Mouse (Mus musculus) forebrain, embryonic 13.5 days (tissue): ENCODE results near the gene Cib1. TPM values are rescaled to one million over a fixed set of nuclear protein-coding genes. Genes with fewer than 3 reads are reported as not detected.
A peak's percentile ranks its signal among the peaks of the same experiment; 100 is the strongest.

Experiments
- ATAC-seq: fragments of 200-750 bp; cut with Nextera tagmentation; 2 replicates; pipeline ENCODE4 v1.8.0; 2017
- H3K27ac ChIP-seq: fragments of 300-500 bp; sonication (generic); 2 replicates; pipeline ENCODE4 v1.5.1; 2015; ENCODE audit warnings: inconsistent platforms, mild to moderate bottlenecking, moderate library complexity
- H3K27me3 ChIP-seq: fragments of 300-500 bp; sonication (generic); 2 replicates; pipeline ENCODE4 v1.6.1; 2015; ENCODE audit warnings: mild to moderate bottlenecking, inconsistent platforms
- H3K36me3 ChIP-seq: fragments of 300-500 bp; sonication (generic); 2 replicates; pipeline ENCODE4 v1.6.1; 2015; ENCODE audit warnings: mild to moderate bottlenecking, inconsistent platforms; ENCODE audit not compliant: poor library complexity, severe bottlenecking
- H3K4me1 ChIP-seq: fragments of 300-500 bp; sonication (generic); 2 replicates; pipeline ENCODE4 v1.6.1; 2015; ENCODE audit warnings: inconsistent platforms
- H3K4me2 ChIP-seq: fragments of 300-500 bp; sonication (generic); 2 replicates; pipeline ENCODE4 v1.6.1; 2015; ENCODE audit warnings: inconsistent platforms, mild to moderate bottlenecking, moderate library complexity
- H3K4me3 ChIP-seq: fragments of 300-500 bp; sonication (generic); 2 replicates; pipeline ENCODE4 v1.5.1; 2015; ENCODE audit warnings: mild to moderate bottlenecking, inconsistent platforms
- H3K9ac ChIP-seq: fragments of 300-500 bp; sonication (generic); 2 replicates; pipeline ENCODE4 v1.6.1; 2015; ENCODE audit warnings: mild to moderate bottlenecking, inconsistent platforms
- H3K9me3 ChIP-seq: fragments of 300-500 bp; sonication (generic); replicated peaks from 2 replicates; pipeline ENCODE4 v1.6.1; 2016; ENCODE audit warnings: inconsistent platforms
- WGBS: fragments of 180-500 bp; shearing (Covaris S2); methylation state at CpG from one replicate; pipeline ENCODE4 v1.1.7; 2015; 5-methylcytosine and 5-hydroxymethylcytosine counted together
- polyA plus RNA-seq: library from polyadenylated mRNA; unstranded; fragments of >200 nt; fragmentation: Nextera tagmentation; extraction: Ambion mirVana; gene quantifications from 2 replicates; pipeline ENCODE4 v1.2.1, GENCODE M21; 2015

Cib1 gene
- polyA plus RNA-seq, 1 experiment from 2014 or later: 34.4 TPM

DNA sequence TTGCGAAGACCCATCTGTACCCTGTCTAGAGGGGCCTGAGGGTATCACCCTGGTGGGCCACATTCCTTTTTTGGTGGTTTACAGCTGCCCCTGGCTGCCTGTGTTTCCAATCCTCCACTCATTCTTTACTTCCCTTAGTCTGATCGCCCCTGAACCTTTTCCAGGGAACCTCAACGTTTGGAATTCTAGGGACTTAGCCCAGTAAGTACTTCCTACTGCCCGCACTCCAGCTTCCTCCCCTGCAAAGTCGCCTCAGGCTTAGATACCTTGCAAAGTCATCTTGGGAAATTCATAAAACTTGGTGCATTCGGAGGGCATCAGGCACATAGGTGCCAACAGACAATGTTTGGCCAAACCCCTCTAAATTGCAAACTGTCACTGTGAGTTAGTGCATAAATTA lies 33.3 kb downstream of the Cib1 start:
- Histone ChIP-seq H3K4me3 (peak overlapping the region; percentile 75), H3K27ac (peak overlapping the region; percentile 95), H3K27me3 (no peaks in the 10 kb centered on the region), H3K4me2 (peak overlapping the region; percentile 78), H3K9ac (peak overlapping the region; percentile 94), H3K36me3 (peaks cover 13% of the 10 kb centered on the region; the same call in 1 of the 2 replicates), H3K9me3 (no peaks in the 10 kb centered on the region), H3K4me1 (peaks cover 80% of the 10 kb centered on the region)
- WGBS: 42% methylated on average over 6 of the region's 6 CpGs
- no peak for ATAC-seq

DNA sequence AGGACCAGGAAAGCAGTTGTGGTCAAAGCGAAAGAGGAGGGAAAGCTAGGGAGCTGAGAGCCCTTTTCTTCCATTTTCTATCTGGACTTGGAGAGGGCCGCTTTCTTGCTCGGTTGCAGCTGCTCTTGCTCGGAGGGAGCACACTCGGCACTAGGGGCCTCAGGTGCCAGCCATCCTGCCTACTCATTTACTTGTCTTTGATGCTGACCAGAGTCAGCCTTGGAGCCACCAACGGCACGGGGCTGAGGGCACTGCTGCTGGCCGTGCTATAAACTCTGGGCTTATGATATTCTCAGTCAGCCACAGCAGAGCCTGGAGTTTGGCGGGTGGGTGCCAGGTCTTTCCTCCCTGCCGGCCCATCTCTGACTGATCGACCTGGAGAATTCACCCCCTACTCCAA lies 33.8 kb downstream of the Cib1 start:
- no peaks in the 10 kb centered on the region for H3K9me3 ChIP-seq
- peaks cover 13% of the 10 kb centered on the region; the same call in 1 of the 2 replicates for H3K36me3 ChIP-seq
- peak overlapping the region; percentile 78 for H3K4me2 ChIP-seq
- peak overlapping the region; percentile 75 for H3K4me3 ChIP-seq
- H3K27me3 ChIP-seq: no peaks in the 10 kb centered on the region
- H3K4me1 ChIP-seq: peaks cover 80% of the 10 kb centered on the region
- H3K27ac ChIP-seq: peak overlapping the region; percentile 95
- peak overlapping the region; percentile 94 for H3K9ac ChIP-seq
- ATAC-seq: peak; percentile 16
- WGBS: 1% methylated on average over 10 of the region's 11 CpGs

DNA sequence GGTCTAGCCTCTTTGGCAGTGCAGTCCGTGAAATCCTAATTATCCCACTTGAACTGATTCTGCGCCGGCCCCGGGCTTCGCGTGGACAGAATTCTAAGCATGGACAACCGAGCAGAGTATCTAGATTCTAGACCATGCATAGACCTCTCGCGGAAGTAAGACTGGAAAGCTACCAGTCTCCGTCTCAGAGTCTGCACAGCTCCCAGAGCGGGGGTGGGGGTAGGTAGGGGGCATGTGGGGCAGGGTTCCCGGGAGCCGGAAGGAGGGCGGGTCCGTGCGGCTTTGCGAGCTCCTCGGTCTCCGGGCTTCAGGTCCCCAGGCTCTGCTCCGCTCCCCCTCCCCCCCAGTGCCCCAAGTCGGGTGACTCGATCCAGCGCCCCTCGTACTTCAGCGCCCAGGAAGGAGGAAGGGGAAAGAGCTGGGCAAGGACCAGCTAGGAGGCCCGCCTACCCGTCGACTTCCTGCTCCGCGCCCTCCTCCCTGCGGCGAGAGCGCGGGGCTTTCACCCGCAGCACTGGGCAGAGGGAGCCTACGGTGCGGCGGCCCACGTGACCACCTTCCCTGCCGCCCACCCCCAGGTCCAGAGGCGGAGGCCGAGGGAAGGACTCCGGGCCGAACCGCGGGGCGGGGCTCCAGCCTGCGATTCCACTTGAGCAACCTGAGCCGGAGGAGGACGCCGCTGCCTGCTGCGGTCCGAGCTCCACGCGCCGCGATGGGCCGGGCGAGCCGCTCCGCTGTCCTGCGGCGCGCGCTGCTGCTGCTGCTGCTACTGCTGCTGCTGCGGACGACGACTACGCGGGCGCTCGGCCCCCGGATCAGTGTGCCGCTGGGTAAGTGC lies 34.5 kb downstream of the Cib1 start:
- Histone ChIP-seq H3K27me3 (no peaks in the 10 kb centered on the region), H3K9ac (peak overlapping the region; percentile 94), H3K27ac (peak overlapping the region; percentile 95), H3K36me3 (peaks cover 13% of the 10 kb centered on the region; the same call in 1 of the 2 replicates), H3K4me3 (peak overlapping the region; percentile 75), H3K4me2 (peak overlapping the region; percentile 78), H3K4me1 (peaks cover 78% of the 10 kb centered on the region), H3K9me3 (no peaks in the 10 kb centered on the region)
- under 1% methylated on average over 59 of the region's 74 CpGs for WGBS
- peak; percentile 87 for ATAC-seq

GRCm38 (mm10) chr7:80197371-80197770 lies 35.2 kb downstream of the Cib1 start:
- ATAC-seq: no peak
- no peaks in the 10 kb centered on the region for H3K27me3 ChIP-seq
- WGBS: 7% methylated on average over 4 of the region's 4 CpGs
- H3K9ac ChIP-seq: peak overlapping the region; percentile 94
- peaks cover 8% of the 10 kb centered on the region; the same call in 1 of the 2 replicates for H3K36me3 ChIP-seq
- H3K4me1 ChIP-seq: peaks cover 78% of the 10 kb centered on the region
- peak overlapping the region; percentile 95 for H3K27ac ChIP-seq
- H3K4me2 ChIP-seq: peak overlapping the region; percentile 78
- H3K4me3 ChIP-seq: peak overlapping the region; percentile 75
- H3K9me3 ChIP-seq: no peaks in the 10 kb centered on the region

GRCm38 (mm10) chr7:80195576-80196263 lies 36.9 kb downstream of the Cib1 start:
- Histone ChIP-seq H3K27me3 (no peaks in the 10 kb centered on the region), H3K4me2 (no peak overlapping the region), H3K4me3 (no peak overlapping the region), H3K4me1 (peaks cover 78% of the 10 kb centered on the region), H3K9ac (no peak overlapping the region), H3K27ac (no peak overlapping the region), H3K9me3 (no peaks in the 10 kb centered on the region), H3K36me3 (no peaks in the 10 kb centered on the region)
- WGBS: 83% methylated on average over 10 of the region's 11 CpGs
- no peak for ATAC-seq

GRCm38 (mm10) chr7:80195146-80195545 lies 37.5 kb downstream of the Cib1 start:
- Histone ChIP-seq H3K27me3 (no peaks in the 10 kb centered on the region), H3K4me3 (no peak overlapping the region), H3K9ac (no peak overlapping the region), H3K27ac (no peak overlapping the region), H3K36me3 (no peaks in the 10 kb centered on the region), H3K4me1 (peaks cover 78% of the 10 kb centered on the region), H3K4me2 (no peak overlapping the region), H3K9me3 (no peaks in the 10 kb centered on the region)
- 94% methylated on average over 5 of the region's 5 CpGs for WGBS
- ATAC-seq: no peak

- H3K9ac ChIP-seq: peak overlapping the region; percentile 8; the same call in 1 of the 2 replicates
- ATAC-seq: no peak
- peak overlapping the region; percentile 78 for H3K27ac ChIP-seq
Measured at GRCm38 (mm10) chr7:80193941-80194739, 38.5 kb downstream of the Cib1 start.

GRCm38 (mm10) chr7:80192226-80193061 lies 40.2 kb downstream of the Cib1 start:
- peak; percentile 82 for ATAC-seq
- no peaks in the 10 kb centered on the region for H3K9me3 ChIP-seq
- WGBS: 8% methylated on average over 16 of the region's 16 CpGs
- no peaks in the 10 kb centered on the region for H3K36me3 ChIP-seq
- peak overlapping the region; percentile 55 for H3K9ac ChIP-seq
- peak overlapping the region; percentile 90 for H3K27ac ChIP-seq
- no peaks in the 10 kb centered on the region for H3K27me3 ChIP-seq
- H3K4me2 ChIP-seq: peak overlapping the region; percentile 54
- peak overlapping the region; percentile 15; the same call in 1 of the 2 replicates for H3K4me3 ChIP-seq
- H3K4me1 ChIP-seq: peaks cover 84% of the 10 kb centered on the region

More at GRCm38 (mm10) chr7:80193941-80194739, 38.5 kb downstream of the Cib1 start:
- Histone ChIP-seq H3K9me3 (no peaks in the 10 kb centered on the region), H3K4me2 (0 out of 2 replicates have a peak overlapping the region, but pooled peaks have one; percentile 1), H3K27me3 (no peaks in the 10 kb centered on the region), H3K4me3 (no peak overlapping the region), H3K36me3 (no peaks in the 10 kb centered on the region), H3K4me1 (peaks cover 76% of the 10 kb centered on the region)
- WGBS: 58% methylated on average over 13 of the region's 13 CpGs

GRCm38 (mm10) chr7:80191455-80191854 lies 41.2 kb downstream of the Cib1 start:
- peak overlapping the region; percentile 54 for H3K4me2 ChIP-seq
- no peak for ATAC-seq
- no peak overlapping the region for H3K4me3 ChIP-seq
- H3K27me3 ChIP-seq: no peaks in the 10 kb centered on the region
- peak overlapping the region; percentile 90 for H3K27ac ChIP-seq
- H3K4me1 ChIP-seq: peaks cover 84% of the 10 kb centered on the region
- peak overlapping the region; percentile 55 for H3K9ac ChIP-seq
- 28% methylated on average over 5 of the region's 5 CpGs for WGBS
- no peaks in the 10 kb centered on the region for H3K36me3 ChIP-seq
- no peaks in the 10 kb centered on the region for H3K9me3 ChIP-seq

DNA sequence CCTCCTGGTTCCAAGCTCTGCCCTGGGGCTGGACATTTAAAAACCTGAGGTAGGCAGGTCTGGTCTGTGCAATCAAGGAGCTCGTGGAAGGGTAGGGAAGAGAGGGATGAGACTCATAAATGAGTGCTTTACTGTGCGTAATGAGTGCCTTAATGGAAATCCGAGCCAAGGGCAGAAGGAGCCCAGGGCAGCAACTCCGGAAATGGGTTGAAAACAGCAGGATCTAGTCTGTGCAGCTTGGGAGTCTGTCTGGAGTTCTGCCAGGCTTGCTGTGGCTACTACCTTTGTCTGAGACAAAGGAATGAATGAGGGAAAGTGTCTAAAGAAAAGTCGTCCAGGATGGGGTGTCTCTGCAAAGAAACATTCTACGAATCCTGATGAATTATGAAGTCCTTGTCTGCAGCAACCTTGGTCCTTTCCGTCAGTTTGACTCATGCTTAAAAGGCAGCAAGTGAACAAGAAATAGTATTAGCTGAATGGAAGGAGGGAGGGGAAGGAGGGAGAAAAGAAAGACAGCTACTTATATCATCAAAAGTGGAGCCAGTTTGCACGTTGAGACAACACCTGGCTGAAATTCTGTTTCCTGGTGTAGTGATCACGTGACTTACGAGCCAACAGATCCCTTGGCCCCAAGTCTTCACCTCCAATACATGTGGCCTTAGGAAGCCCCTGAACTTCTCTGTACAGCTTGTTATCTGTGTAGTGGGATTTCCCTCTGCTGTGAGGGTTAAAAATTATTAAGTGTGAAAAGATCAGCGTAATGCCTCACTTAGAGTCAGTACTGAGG lies 43.3 kb downstream of the Cib1 start:
- Histone ChIP-seq H3K36me3 (no peaks in the 10 kb centered on the region), H3K9me3 (no peaks in the 10 kb centered on the region), H3K4me3 (peak overlapping the region; percentile 7; the same call in 1 of the 2 replicates), H3K9ac (peak overlapping the region; percentile 35), H3K27ac (peak overlapping the region; percentile 88), H3K27me3 (no peaks in the 10 kb centered on the region), H3K4me1 (peaks cover 78% of the 10 kb centered on the region), H3K4me2 (peak overlapping the region; percentile 69)
- 32% methylated on average over 11 of the region's 11 CpGs for WGBS
- no peak for ATAC-seq
